In the genomic region with DNA sequence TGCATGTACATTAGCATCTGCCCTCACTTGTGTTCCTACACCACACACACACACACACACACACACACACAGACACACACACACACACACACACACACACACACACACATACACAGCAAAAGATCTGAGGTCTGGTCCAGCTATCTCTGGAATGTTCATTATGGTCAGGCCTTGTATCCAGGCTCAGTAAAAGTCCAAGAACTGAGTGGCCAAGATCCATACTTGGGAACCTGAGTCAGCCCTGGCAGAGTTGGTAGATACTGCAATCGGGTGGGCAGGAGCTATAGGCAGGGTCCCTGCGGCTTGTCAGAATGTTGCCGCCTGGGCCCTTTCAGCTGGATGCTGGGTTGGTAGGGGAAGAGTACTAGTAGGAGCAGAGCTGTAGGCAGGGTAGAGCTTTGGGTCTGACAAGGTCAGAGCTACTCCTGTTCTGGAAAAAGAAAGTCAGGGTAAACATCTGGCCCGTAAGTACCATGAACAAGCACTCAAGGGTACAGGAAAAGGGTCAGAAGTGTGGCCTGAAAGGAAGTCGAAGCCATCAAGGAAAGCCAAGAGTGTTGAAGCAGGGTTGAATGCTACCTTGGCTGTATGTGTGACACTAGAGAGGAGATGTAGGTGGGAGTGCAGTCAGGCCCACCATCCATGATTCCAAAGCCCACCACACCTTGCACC, we compare ENCODE assay signal across 30 mouse cellular contexts. TPM values are rescaled to one million over a fixed set of nuclear protein-coding genes. Genes with fewer than 3 reads are reported as not detected.
DNase-seq lines count a peak whose midpoint lies in the region; ATAC-seq and TF ChIP-seq lines count a peak whose summit lies in the region.
"Had no signal": no experiment of that assay in that cellular context is flagged by ENCODE, and none has a peak within 500 bp of the region (broad histone marks: within the 10 kb centered on the region; RNA-seq: fewer than 3 reads in every experiment).

No protein-coding gene starts in this region.

- TF ChIP-seq POLR2A in embryonic fibroblast, embryonic 13.5 days (IDR thresholded peaks at IDR 0.05; ENCODE audit: low read depth, low read length) = peak; percentile 28; the same call in 1 of the 2 replicates

- H3K36me3 ChIP-seq in lung, postnatal 0 days (ENCODE audit: insufficient read depth, low read length) = no peaks in the 10 kb centered on the region
- H3K36me3 ChIP-seq: embryonic facial prominence, embryonic 10.5 days; embryonic facial prominence, embryonic 13.5 days; forebrain, embryonic 10.5 days; G1E; heart, embryonic 10.5 days; heart, embryonic 13.5 days had no signal

- WGBS in lung, postnatal 0 days = 71% methylated on average over 5 of the region's 5 CpGs

- H3K27me3 ChIP-seq in lung, postnatal 0 days (replicated peaks; ENCODE audit: insufficient read depth, low read length) = no peaks in the 10 kb centered on the region
- H3K27me3 ChIP-seq: embryonic facial prominence, embryonic 13.5 days; forebrain, embryonic 13.5 days; heart, embryonic 13.5 days had no signal

- H3K9ac ChIP-seq in lung, postnatal 0 days (replicated peaks; ENCODE audit: low read depth) = no peak overlapping the region
- H3K9ac ChIP-seq: embryonic facial prominence, embryonic 13.5 days; forebrain, embryonic 13.5 days; heart, embryonic 13.5 days; hindbrain, embryonic 14.5 days had no signal

- TF ChIP-seq EP300 in lung, postnatal 0 days (IDR thresholded peaks at IDR 0.05) = 0 out of 2 replicates have a peak, but pooled peaks have one; percentile 24

- TF ChIP-seq CTCF in lung, postnatal 0 days (IDR thresholded peaks at IDR 0.05) = no peak
- TF ChIP-seq CTCF in embryonic fibroblast, embryonic 13.5 days (IDR thresholded peaks at IDR 0.05; ENCODE audit: borderline replicate concordance, insufficient read depth, low read length) = no peak

- DNase-seq in lung, postnatal 0 days (ENCODE audit: low spot score) = peak; percentile 69
- no peak for DNase-seq in lung, postnatal 14 days
- DNase-seq in 3134 (ENCODE audit: extremely low read depth, insufficient read length, low spot score) (peak; percentile 59), 3T3-L1 (ENCODE audit: low read depth, low spot score) (peak; percentile 67)
- no peak for DNase-seq in right cerebral cortex, postnatal 36 days (ENCODE audit: low spot score in 2 of 2)
- DNase-seq: adrenal gland, adult 8-10 months; adrenal gland, postnatal 25 days; B cell, adult 2 months; cerebellum, adult 11-12 months; cerebellum, adult 8-10 months; cerebellum, postnatal 10 days; cerebellum, postnatal 36 days; embryo, embryonic 11 days; gastrocnemius, postnatal 36 days; heart, adult 2 months; heart, postnatal 14 days; heart, postnatal 4 days had no signal

- H3K9me3 ChIP-seq in lung, postnatal 0 days (ENCODE audit: low read length) = no peaks in the 10 kb centered on the region
- H3K9me3 ChIP-seq: embryonic facial prominence, embryonic 10.5 days; embryonic facial prominence, embryonic 13.5 days; forebrain, embryonic 10.5 days; forebrain, embryonic 13.5 days; G1E; heart, embryonic 10.5 days; heart, embryonic 13.5 days had no signal

- H3K4me2 ChIP-seq in lung, postnatal 0 days (replicated peaks; ENCODE audit: low read depth, low read length) = no peak overlapping the region
- H3K4me2 ChIP-seq: embryonic facial prominence, embryonic 13.5 days; forebrain, embryonic 13.5 days; heart, embryonic 13.5 days; hindbrain, embryonic 14.5 days had no signal

- peak; percentile 65 for ATAC-seq in lung, postnatal 0 days
- ATAC-seq: activated CD4-positive, CD25-positive, alpha-beta regulatory T cell, adult 4 months; forebrain, embryonic 13.5 days; forebrain, embryonic 16.5 days; hindbrain, postnatal 0 days; inflammation-experienced regulatory T-cells, adult 6 months had no signal

- no peak overlapping the region for H3K27ac ChIP-seq in lung, postnatal 0 days (ENCODE audit: low read length)
- peak overlapping the region; percentile 90 for H3K27ac ChIP-seq in embryonic fibroblast, embryonic 13.5 days (ENCODE audit: insufficient read depth, low read length)
- H3K27ac ChIP-seq: embryonic facial prominence, embryonic 10.5 days; embryonic facial prominence, embryonic 13.5 days; forebrain, embryonic 10.5 days; forebrain, embryonic 13.5 days; heart, adult 2 months; heart, embryonic 10.5 days; heart, embryonic 13.5 days; hindbrain, embryonic 14.5 days; hindbrain, postnatal 0 days had no signal

- H3K4me1 ChIP-seq in lung, postnatal 0 days (ENCODE audit: insufficient read depth, low read depth, low read length) = peaks cover 6% of the 10 kb centered on the region; the same call in 1 of the 2 replicates
- H3K4me1 ChIP-seq in embryonic fibroblast, embryonic 13.5 days (ENCODE audit: control insufficient read depth, insufficient read depth, low read length) = peaks cover 10% of the 10 kb centered on the region
- H3K4me1 ChIP-seq: forebrain, embryonic 13.5 days had no signal

- no peak overlapping the region for H3K4me3 ChIP-seq in lung, postnatal 0 days (ENCODE audit: low read depth, low read length)
- no peak overlapping the region for H3K4me3 ChIP-seq in embryonic fibroblast, embryonic 13.5 days (ENCODE audit: insufficient read depth, low read length)
- H3K4me3 ChIP-seq: embryonic facial prominence, embryonic 10.5 days; embryonic facial prominence, embryonic 13.5 days; forebrain, embryonic 10.5 days; forebrain, embryonic 13.5 days; heart, adult 2 months; heart, embryonic 10.5 days; heart, embryonic 13.5 days had no signal

RNA-seq across cellular contexts. Expression of gene Amotl2, which starts 35.3 kb away (rescaled TPM):
- 50.3 and 56.3 TPM in 2 replicates for polyA plus RNA-seq in lung, postnatal 0 days (2015; fragmentation: Nextera tagmentation; extraction: Ambion mirVana)
- polyA plus RNA-seq in embryonic fibroblast, embryonic 13.5 days (2011; ENCODE audit: insufficient read length, low read depth, missing spikeins) = 135 and 188 TPM in 2 replicates
- polyA plus RNA-seq: activated CD4-positive, CD25-positive, alpha-beta regulatory T cell, adult 4 months; G1E had no signal

Comparison
In these comparisons a context has a peak if more than half of its experiments do, and no peak if none do; other contexts are left out.
1. DNase-seq: peak in lung, postnatal 0 days (single experiment), 3134 (single experiment) and 3T3-L1 (single experiment); none in lung, postnatal 14 days (single experiment) and right cerebral cortex, postnatal 36 days (0 of 2).